Mouse (Mus musculus) adrenal gland, postnatal 14 days (tissue): ENCODE measurements around the gene Mitf. TPM values are rescaled to one million over a fixed set of nuclear protein-coding genes. Genes with fewer than 3 reads are reported as not detected.

Experiments used
- DNase-seq: peaks from one replicate; pipeline ENCODE4 v3.0.0; 2021; ENCODE audit warnings: mixed read lengths
- total RNA-seq: library from RNA; stranded (reverse); gene quantifications from 2 replicates; pipeline ENCODE4 v1.2.3, GENCODE M21; 2021

The Mitf gene
- total RNA-seq, 1 experiment from 2014 or later, result 5.3 TPM

GRCm38 (mm10) chr6:97882931-97883330 lies 76.1 kb downstream of the Mitf start:
- DNase-seq, result no peak

GRCm38 (mm10) chr6:97883496-97883895 lies 76.6 kb downstream of the Mitf start:
- DNase-seq, result no peak

- no peak for DNase-seq
These were observed 78.1 kb downstream of the Mitf start for GRCm38 (mm10) chr6:97884971-97885370.

DNA sequence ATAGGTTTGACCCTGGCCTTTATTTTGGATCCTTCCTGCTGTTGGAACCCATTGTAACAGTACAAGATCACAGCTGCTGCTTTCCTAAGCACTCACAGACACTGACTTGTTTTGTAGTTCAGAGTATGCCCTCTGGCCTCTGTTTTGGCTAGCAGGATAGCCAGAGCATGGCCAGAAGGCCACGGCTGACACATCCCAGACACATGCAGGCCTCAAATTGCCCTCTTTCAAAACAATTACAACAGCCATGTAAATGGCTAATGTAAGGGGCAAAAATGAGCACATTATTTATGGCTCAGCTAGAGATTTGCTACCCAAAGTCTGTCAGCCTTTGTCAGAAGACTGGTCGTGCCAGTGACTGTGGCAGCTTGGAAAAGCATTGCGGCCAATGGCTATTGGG lies 78.8 kb downstream of the Mitf start:
- DNase-seq, result no peak

- no peak for DNase-seq
These were observed 81.0 kb downstream of the Mitf start for GRCm38 (mm10) chr6:97887893-97888292.

DNA sequence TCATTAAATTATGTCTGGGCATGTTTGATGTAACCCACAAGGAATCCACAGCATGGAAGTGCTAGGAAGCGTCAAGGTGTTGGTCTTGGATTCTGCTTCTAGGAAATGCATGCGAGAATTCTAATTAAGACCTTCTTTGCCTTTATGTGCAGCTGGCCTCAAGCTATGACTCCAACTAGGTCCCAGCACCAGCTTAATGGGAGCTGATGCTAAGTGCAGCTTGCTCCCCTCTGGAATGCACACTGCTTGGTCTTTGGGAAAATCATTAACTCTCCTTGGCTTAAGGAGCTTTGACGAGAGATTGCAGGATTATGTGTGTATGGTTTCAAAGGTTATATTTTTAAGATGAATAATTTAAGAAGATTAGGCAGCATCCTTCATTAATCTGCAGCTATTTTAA lies 81.7 kb downstream of the Mitf start:
- no peak for DNase-seq

GRCm38 (mm10) chr6:97893546-97893945 lies 86.7 kb downstream of the Mitf start:
- no peak for DNase-seq

DNA sequence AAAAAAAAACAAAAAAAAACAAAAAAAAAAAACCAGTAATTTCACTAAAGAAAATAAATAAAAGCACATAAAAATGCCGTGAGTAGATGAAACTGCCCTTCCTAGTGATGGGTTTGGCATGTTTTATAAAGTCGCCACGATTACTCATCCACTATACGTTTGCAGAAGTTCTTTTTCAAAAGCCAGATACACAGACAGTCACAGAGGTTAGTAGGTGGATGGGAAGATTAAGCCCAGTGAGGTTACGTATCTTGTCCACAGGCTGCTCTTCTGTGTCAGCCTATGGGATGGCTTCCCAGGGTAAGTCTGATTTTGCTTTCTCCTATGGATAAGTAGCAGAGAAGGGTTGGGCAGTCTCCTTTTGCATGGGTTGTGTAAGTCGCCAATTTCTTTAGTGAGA lies 90.3 kb downstream of the Mitf start:
- no peak for DNase-seq

- no peak for DNase-seq
These were observed 91.2 kb downstream of the Mitf start for GRCm38 (mm10) chr6:97898085-97898484.

- DNase-seq, result peak; percentile 78
These were observed 94.7 kb downstream of the Mitf start for GRCm38 (mm10) chr6:97901561-97901960.

- DNase-seq, result no peak
These were observed 95.4 kb downstream of the Mitf start for GRCm38 (mm10) chr6:97902205-97902604.

- DNase-seq, result no peak
These were observed 107.9 kb downstream of the Mitf start for GRCm38 (mm10) chr6:97914768-97915167.

DNA sequence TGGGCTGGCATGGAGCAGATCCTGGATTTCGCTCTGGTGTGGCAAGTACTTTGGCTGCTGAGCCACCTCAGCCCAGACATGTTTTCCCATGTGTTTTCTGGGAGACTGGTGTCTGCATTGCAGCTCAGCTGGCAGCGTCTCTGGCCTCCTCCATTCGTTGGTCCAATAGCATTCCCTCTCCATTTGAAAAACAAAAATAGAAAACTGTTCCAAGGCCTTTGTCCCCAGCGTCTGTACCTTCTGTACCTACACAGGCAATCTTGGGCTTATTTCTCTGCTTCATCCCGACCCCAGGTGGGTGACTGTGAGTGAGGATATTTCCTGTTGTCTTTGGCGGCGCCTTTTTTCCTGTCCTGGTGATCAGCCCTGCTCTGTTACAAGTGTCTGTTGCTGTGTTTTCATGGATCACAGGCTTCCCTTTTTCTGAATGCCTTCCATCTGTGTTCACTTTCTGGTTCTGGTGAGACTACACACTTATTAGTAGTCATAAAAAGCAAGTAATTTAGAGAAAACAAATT lies 109.6 kb downstream of the Mitf start:
- DNase-seq, result peak; percentile 31

DNA sequence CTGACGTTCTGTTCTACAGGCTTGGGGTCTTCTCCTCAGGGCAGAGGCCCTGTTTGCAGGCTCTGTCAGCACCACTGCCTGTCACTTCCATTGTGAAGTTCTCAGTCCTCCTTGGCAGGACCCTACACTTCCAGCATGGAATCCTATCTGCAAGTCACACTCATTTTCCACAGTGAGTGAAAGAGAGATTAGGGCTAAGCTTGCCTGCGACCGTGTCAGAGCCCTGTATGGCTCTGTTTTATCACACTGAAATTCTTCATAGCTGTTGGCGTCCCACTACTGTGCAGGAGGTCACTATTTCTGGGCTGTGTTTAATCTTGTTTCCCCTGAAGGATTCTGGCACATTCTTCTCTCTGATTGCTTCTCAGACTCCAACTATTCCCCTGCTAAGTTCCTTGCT lies 111.2 kb downstream of the Mitf start:
- DNase-seq, result no peak

DNA sequence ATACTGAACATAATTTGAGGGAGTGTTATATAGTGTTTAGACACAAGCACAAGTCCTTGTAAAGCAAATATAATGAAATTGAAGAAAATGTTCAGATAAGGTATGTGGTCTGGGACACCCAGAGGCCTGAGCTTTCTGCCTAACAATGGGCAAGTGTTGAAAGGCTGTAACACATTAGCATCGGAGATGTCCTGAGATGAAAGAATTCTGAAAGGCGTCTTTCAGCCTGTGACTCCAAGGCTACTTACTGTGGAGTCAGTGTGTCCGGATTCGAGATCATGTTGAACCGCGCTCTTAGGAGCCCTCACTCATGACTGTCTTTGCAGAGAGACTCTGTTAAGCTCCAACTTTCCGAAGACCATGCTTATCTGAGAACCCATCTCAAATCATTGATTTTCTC lies 111.6 kb downstream of the Mitf start:
- DNase-seq, result no peak

GRCm38 (mm10) chr6:97919287-97919686 lies 112.4 kb downstream of the Mitf start:
- no peak for DNase-seq

GRCm38 (mm10) chr6:97921591-97921990 lies 114.7 kb downstream of the Mitf start:
- no peak for DNase-seq

GRCm38 (mm10) chr6:97924221-97924620 lies 117.4 kb downstream of the Mitf start:
- peak; percentile 44 for DNase-seq

GRCm38 (mm10) chr6:97929051-97929450 lies 122.2 kb downstream of the Mitf start:
- DNase-seq, result no peak

DNA sequence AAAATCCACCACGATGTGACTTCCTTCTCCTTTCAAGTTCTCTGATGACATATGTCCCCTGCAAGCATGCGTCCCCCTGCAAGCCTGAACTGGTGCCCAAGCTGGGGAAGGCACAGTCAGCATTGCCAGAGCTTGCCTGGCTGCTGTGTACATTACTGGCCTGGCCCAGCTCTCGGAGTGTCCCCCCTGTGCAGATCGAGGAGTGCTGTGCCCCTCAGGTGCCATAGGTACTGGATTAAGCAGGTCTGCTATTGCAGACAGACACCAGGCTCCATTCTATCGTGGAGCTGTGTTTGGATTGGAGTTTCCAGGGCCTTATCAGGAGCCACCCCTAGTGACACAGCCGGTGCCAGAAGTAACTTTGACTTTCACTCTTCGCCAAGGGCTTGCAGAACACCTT lies 122.6 kb downstream of the Mitf start:
- DNase-seq, result peak; percentile 7

DNA sequence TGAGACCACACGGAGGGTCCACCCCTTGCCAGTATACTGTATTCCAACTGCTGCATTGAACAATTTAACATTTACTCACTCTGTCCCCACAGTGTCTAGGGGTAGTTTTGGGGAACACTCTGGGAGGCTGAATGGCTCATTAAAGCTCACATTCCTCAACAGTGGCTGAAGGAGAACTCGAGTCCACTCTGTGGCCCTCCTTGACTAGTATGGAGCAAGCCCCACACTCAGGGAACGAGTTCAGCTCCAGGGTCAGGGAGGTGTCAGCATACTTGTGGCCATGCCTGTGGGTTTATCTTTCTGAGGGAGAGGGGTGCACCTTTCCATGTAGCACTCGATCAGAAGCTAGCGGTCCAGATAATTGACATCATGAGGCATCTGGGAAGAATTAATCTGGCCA lies 130.3 kb downstream of the Mitf start:
- DNase-seq, result no peak

DNA sequence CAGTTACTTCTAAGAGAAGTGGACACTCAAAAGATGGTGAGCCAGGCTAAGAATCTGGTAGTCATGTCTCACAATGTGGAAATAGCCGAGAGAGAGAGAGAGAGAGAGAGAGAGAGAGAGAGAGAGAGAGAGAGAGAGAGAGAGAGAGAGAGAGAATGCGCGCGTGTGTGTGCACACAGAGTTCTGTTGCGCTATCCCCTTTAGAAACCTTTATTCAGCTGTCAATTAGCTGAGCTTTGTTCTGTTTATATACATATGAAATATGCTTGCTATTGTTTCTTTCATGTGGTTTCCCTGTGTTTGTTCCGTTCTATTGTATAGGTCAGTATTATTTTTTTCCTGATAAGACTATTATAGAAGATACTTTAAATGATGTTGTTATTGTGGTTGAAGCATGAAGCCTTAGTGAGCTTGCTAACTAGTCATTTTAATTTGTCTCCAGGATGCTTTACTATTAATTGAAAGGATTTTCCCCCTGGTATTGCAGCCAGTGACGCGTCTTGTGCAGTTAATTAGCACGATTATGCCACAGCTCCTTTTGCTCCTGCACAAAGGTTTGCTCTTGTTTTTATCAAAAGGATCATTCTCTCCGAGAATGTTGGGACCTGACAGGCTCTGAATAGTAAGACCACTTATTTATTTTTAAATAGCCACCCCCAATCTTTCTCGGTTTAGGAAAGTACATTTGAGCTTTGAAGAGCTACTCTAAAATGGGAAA lies 131.2 kb downstream of the Mitf start:
- DNase-seq, result no peak

DNA sequence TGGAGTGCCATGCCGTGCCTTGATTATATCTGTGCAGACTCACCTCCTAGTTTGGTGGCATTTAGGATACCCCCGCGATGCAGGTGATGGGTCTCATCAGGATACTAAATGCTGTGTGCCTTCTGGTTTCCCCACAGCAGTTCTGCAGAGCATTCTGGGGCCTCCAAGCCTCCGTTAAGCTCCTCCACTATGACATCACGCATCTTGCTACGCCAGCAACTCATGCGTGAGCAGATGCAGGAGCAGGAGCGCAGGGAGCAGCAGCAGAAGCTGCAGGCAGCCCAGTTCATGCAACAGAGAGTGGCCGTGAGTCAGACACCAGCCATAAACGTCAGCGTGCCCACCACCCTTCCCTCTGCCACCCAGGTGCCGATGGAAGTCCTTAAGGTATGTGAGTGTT lies 134.1 kb downstream of the Mitf start:
- no peak for DNase-seq
